Mouse (Mus musculus) embryonic fibroblast, embryonic 13.5 days (primary cell): ENCODE results near the gene Ptprn2.

Source experiments
- CTCF ChIP-seq: IDR thresholded peaks from 2 replicates; pipeline ENCODE4 v1.5.1; 2011; ENCODE audit warnings: mild to moderate bottlenecking, control low read depth, low read length, moderate library complexity, borderline replicate concordance; ENCODE audit not compliant: insufficient read depth
- POLR2A ChIP-seq: IDR thresholded peaks from 2 replicates; pipeline ENCODE4 v1.6.1; 2011; ENCODE audit warnings: low read depth, mild to moderate bottlenecking, control low read depth, low read length, moderate library complexity

DNA sequence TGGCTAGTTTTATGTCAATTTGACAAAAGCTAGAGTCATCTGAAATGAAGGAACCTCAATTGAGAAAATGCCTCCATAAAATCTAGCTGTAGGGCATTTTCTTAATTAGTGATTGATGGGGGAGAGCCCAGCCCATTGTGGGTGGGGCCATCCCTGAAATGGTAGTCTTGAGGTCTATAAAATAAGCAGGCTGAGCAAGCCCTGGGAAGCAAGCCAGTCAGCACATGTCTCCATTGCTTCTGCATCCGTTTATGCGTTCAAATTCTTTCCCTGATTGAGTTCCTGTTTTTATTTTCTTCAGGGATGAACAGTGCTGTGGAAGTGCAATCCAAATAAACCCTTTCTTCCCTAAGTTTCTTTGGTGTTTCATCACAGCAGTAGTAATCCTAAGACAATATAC, 152.0 kb downstream of the Ptprn2 start:
- TF ChIP-seq POLR2A (no peak), CTCF (no peak)
